Mouse (Mus musculus) left cerebral cortex, postnatal 10 days (tissue): ENCODE measurements at regions not wholly inside any gene's neighbourhood (a gene's known extent, or its start where the extent isn't known, plus 50 kb on each side); places are given as distances from the start of the nearest gene placed in this dataset.

Experiments
- DNase-seq, 2 experiments: peaks; one replicate each; pipeline ENCODE4 v3.0.0; 2021 to 2022; ENCODE audit warnings: low spot score in 2 of 2, mixed read lengths in 1 of 2; ENCODE audit errors: extremely low spot score in 1 of 2
- intact Hi-C: fragments of 180-260 bp; cut with DNase I; formaldehyde crosslinking; loops from one replicate; pipeline ENCODE4 v1.15.1; 2025

- peak in 1 of 2 experiments; percentile 23 for DNase-seq
- intact Hi-C loops, result no loop called here
Measured at GRCm38 (mm10) chr16:92952336-92953097, 126.6 kb upstream of the Runx1 start.

- intact Hi-C loops, result no loop called here
- DNase-seq, result no peak
Measured at GRCm38 (mm10) chr16:92951516-92951915, 125.6 kb upstream of the Runx1 start.

GRCm38 (mm10) chr16:92948494-92948893 is 122.5 kb upstream of the Runx1 start:
- intact Hi-C loops, result no loop called here
- no peak for DNase-seq

DNA sequence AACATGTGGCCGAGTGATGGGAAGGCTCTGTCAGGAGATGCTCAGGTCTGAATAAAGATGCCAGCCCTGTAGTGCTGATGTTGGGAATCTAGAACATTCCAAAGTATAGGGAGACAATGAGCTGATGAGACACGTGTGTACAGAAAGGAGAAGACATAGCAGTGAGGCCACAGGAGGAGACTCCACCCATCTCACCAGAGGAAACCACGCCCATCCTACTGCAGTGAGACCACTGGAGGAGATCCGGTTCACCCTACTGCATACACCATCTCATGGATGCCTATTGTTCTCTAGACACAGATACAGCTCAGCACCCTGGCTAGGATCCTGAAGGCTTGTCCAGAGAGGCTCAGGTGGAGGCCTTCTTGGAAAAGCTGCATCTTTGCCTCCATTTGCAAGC is 120.6 kb upstream of the Runx1 start:
- no peak for DNase-seq
- intact Hi-C loops, result no loop called here

DNA sequence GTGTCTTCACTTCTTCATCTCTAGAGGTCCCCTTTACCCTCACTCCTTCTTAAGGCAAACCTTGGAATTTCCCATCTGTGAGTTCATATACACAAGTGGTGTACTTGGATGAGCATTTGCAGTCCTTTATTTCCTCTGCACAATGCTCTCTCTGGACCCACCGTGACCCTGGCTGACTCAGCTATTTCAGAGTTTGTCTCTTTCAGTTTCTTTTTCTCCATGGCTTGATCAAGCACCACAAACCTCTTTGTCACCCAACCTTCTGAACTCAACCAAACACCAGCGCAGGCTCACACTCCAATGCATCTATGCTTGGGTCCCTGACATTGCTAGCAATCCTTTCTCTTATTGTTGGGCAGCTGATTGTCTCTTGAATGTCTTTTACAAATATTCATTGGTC is 118.0 kb upstream of the Runx1 start:
- no peak for DNase-seq
- intact Hi-C loops, result no loop called here

GRCm38 (mm10) chr16:92939618-92940017 is 113.7 kb upstream of the Runx1 start:
- intact Hi-C loops, result no loop called here
- DNase-seq, result no peak

GRCm38 (mm10) chr16:92935848-92936535 is 110.0 kb upstream of the Runx1 start:
- intact Hi-C loops, result no loop called here
- DNase-seq, result no peak

DNA sequence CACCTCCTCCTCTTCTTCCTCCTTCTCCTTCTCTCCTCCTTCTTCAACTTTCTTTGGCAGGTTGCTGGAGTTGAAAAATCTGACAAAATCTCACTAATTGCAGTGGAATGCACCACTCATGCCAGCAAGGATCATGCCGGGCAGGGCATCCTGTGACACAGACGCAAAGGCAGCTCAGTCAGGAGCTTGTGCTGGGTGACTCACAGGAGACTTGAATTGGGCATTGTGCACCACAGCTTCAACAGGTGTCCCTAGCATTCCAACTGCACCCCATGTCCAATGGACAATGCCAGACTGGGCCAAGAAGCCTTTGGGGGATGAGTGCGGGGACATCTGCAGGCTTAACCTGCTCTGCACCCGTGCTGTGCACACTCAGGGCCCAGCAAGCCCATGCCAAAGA is 104.2 kb upstream of the Runx1 start:
- intact Hi-C loops, result no loop called here

DNA sequence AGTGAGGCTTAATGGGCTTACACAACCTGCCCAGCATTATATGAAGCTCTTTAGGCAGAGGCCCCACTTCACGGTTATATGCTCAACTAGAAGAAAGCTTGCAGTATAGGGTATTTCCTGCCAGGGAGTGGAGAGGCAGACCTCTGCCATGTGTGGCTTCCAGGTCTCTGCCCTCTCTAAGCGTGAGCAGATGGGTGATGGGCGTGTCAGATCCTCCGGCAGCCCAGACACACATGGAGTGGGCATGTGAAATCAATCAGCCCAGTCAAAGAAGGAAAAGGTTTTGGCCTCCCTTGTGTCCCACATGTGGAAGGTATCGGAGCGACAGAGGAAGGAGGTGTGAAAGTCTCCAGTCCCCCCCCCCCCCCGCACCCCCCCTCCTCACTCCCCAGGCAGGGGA is 102.3 kb upstream of the Runx1 start:
- DNase-seq, result no peak
- intact Hi-C loops, result no loop called here

More for the DNA sequence above, 104.2 kb upstream of the Runx1 start:
- no peak for DNase-seq

GRCm38 (mm10) chr16:92927662-92928061 is 101.7 kb upstream of the Runx1 start:
- intact Hi-C loops, result no loop called here
- no peak for DNase-seq

GRCm38 (mm10) chr16:92926853-92927252 is 100.9 kb upstream of the Runx1 start:
- intact Hi-C loops, result no loop called here
- no peak for DNase-seq

GRCm38 (mm10) chr16:92920947-92921346 is 95.0 kb upstream of the Runx1 start:
- intact Hi-C loops, result no loop called here

DNA sequence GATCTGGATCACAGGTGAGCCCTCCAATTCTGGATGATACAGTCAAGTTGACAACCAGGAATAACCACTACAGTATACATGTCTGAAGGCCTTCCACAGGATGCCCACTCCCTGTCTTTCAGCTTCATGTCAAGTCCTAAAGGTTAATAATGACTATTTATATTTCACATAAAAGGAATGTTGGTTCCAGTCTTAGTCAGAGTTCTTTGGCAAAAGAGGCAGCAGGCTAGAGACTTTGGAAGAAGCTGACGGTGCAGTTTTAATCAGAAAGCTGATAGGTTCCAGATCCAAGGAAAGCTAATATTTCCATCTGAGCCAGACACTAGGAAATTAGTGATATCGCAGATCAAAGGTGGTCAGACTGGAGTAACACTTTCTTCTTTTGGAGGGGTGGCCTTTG is 91.4 kb upstream of the Runx1 start:
- no peak for DNase-seq
- intact Hi-C loops, result no loop called here

More at GRCm38 (mm10) chr16:92920947-92921346, 95.0 kb upstream of the Runx1 start:
- no peak for DNase-seq

DNA sequence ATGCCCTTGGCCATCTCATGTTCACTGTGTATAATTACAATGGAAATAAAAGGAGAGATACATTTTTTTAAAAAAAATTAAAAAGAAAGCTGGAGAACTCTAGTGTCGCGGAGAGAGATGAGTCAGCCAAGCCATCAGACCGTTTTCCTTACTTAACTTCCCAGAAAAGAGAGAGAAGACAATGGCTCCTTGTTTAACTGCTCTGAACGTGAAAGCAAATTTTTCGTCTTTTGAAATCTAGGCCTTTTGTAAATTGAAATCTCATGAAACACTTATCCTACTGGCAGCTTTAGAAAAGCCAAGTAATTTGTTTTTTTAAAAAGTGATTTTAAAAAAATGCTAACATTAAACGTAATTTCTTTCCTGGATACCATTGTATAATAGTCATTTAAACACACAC is 89.7 kb upstream of the Runx1 start:
- intact Hi-C loops, result no loop called here
- no peak for DNase-seq

GRCm38 (mm10) chr16:92906873-92907272 is 80.9 kb upstream of the Runx1 start:
- intact Hi-C loops, result no loop called here
- no peak for DNase-seq

DNA sequence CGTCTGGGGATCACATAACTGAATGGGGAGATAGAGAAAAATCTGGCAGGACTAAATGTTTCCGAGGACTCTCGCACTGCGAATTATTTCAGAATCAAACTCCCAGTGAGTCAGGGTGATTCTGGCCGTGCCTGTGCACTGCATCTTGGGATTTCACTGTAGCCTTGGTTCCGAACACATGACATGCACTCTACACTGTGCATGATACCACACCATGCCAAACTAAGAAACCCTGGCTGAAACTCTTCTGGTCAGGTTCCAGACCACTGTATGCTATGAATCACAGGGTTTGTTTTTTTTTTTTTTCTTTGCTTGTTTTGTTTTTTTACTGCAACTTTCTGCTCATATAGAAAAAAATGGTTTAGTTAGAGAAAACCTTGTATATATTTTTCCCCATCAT is 79.7 kb upstream of the Runx1 start:
- no peak for DNase-seq
- intact Hi-C loops, result no loop called here

- intact Hi-C loops, result no loop called here
- DNase-seq, result no peak
Measured at GRCm38 (mm10) chr16:92903892-92904473, 78.0 kb upstream of the Runx1 start.

DNA sequence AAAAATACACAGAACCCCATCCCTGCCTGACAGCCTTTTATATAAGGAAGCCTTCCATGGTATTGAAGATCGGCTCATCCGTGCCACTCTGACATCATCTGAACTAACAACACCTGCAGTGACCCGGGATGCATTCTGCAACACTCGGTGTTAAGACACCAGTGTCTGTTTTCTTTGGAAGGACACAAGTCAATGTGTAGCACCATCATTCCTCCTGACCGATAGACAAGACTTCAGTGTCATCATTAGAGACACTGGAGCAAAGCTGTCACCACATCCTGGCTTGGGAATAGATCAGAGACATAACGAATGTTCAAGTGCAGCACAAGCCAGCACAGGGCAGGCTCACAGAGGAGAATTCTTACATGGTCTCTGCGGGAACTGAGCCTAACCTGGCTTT is 77.5 kb upstream of the Runx1 start:
- no peak for DNase-seq
- intact Hi-C loops, result no loop called here

DNA sequence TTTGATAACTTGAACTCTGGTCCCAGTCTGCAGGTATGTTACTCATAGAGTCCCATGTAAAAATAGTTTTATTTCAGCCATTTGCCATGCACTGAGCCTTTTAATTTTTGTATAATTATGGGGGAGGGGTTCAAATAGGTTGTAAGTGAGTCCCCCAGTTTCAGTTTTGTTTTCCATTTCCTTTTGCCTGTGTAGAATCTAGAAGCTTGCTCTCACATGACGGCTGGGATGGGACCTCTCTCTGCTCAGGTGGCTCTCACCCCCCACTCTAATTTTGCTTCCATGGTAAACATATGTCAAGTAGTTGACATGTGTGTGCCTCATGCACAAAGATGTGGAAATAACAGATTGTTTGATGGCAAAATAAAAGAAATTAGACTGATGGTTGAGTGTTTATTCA is 73.8 kb upstream of the Runx1 start:
- intact Hi-C loops, result no loop called here
- no peak for DNase-seq

DNA sequence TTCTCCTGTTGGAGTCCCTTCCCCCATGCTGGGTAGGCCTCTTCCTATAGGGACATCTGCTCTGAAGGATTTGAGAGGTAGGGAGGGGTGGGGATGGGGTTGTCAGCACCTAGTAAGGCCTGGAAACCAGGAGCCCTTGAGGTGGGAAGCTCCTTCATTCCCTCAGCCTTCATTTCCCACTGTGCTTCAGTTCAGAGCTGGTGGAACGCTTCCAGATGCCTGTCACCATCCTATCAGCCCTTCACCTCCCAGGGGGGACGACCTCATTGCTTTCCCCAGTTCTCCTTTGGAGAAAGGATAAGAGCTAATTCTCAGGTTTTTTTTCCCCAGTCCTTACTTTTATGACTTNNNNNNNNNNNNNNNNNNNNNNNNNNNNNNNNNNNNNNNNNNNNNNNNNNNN is 65.8 kb upstream of the Runx1 start:
- intact Hi-C loops, result no loop called here
- no peak for DNase-seq
